Mouse (Mus musculus) gastrocnemius, postnatal 14 days (tissue): ENCODE measurements around the gene Olfr547. TPM values are rescaled to one million over a fixed set of nuclear protein-coding genes. Genes with fewer than 3 reads are reported as not detected.
A peak's percentile ranks its signal among the peaks of the same experiment; 100 is the strongest.

Source experiments
- DNase-seq: peaks from one replicate; pipeline ENCODE4 v3.0.0; 2021; ENCODE audit warnings: mixed read lengths
- intact Hi-C: fragments of 180-260 bp; cut with DNase I; formaldehyde crosslinking; loops from one replicate; pipeline ENCODE4 v1.15.1; 2025; ENCODE audit warnings: low total_unique reads
- total RNA-seq, 2 experiments: library from RNA; stranded (reverse); gene quantifications; 2 replicates each; pipeline ENCODE4 v1.2.3; 2021

Olfr547 gene
- total RNA-seq, 2 experiments from 2014 or later: not detected

GRCm38 (mm10) chr7:102553279-102553678 is 18.7 kb downstream of the Olfr547 start:
- DNase-seq: no peak
- intact Hi-C loops: no loop called here

GRCm38 (mm10) chr7:102564999-102565997 is 30.7 kb downstream of the Olfr547 start, which contains the start of gene Trim21:
TSS of gene Trim21 (minus strand) at chr7:102565486.
- intact Hi-C loops: no loop called here
- peak; percentile 84 for DNase-seq

- intact Hi-C loops: no loop called here
- no peak for DNase-seq
Measured at GRCm38 (mm10) chr7:102566219-102566618, 31.7 kb downstream of the Olfr547 start.

GRCm38 (mm10) chr7:102571142-102571541 is 36.6 kb downstream of the Olfr547 start, which contains the start of gene Olfr550:
TSS of gene Olfr550 (plus strand) at chr7:102571442.
- DNase-seq: no peak
- intact Hi-C loops: no loop called here

GRCm38 (mm10) chr7:102573174-102573830 is 38.8 kb downstream of the Olfr547 start:
- no peak for DNase-seq
- intact Hi-C loops: no loop called here

- intact Hi-C loops: no loop called here
- no peak for DNase-seq
Measured at GRCm38 (mm10) chr7:102575998-102576397, 41.4 kb downstream of the Olfr547 start.

Other genes with a start within 250 kb of the Olfr547 start
- 10 to 100 TPM; 14.7 to 17.0 TPM for gene Rrm1, start 93.1 kb upstream of the Olfr547 start, total RNA-seq
- not detected for gene Olfr543, start 53.1 kb upstream of the Olfr547 start, total RNA-seq
- gene Olfr544, start 46.4 kb upstream of the Olfr547 start, total RNA-seq: not detected
- gene Olfr545, start 35.2 kb upstream of the Olfr547 start, total RNA-seq: not detected
- not detected for gene Olfr548-ps1, start 6.1 kb downstream of the Olfr547 start, total RNA-seq
- gene Olfr549, start 15.1 kb downstream of the Olfr547 start, total RNA-seq: not detected
- gene Trim21, start 30.7 kb downstream of the Olfr547 start, total RNA-seq: 1 to 10 TPM; 3.5 to 3.7 TPM
- gene Olfr550, start 36.7 kb downstream of the Olfr547 start, total RNA-seq: under 1 TPM; 0.14 to 0.22 TPM
- not detected for gene Olfr551, start 57.1 kb downstream of the Olfr547 start, total RNA-seq
- under 1 TPM in 1 of 2 experiments, not detected in 1; 0.16 TPM for gene Olfr552, start 63.0 kb downstream of the Olfr547 start, total RNA-seq
- not detected for gene Olfr553, start 83.5 kb downstream of the Olfr547 start, total RNA-seq
- gene Olfr554, start 103.7 kb downstream of the Olfr547 start, total RNA-seq: not detected
- not detected for gene Olfr555, start 124.1 kb downstream of the Olfr547 start, total RNA-seq
- not detected for gene Olfr556, start 130.2 kb downstream of the Olfr547 start, total RNA-seq
- 1 to 10 TPM; 4.0 to 4.2 TPM for gene Trim68, start 152.6 kb downstream of the Olfr547 start, total RNA-seq
- not detected for gene Olfr557, start 161.2 kb downstream of the Olfr547 start, total RNA-seq
- gene Olfr558, start 167.5 kb downstream of the Olfr547 start, total RNA-seq: 1 to 10 TPM; 2.5 to 2.6 TPM
- not detected for gene Olfr33, start 184.3 kb downstream of the Olfr547 start, total RNA-seq
- not detected for gene Olfr559, start 192.7 kb downstream of the Olfr547 start, total RNA-seq
- gene Olfr560, start 224.6 kb downstream of the Olfr547 start, total RNA-seq: not detected
- gene Olfr78, start 224.7 kb downstream of the Olfr547 start, total RNA-seq: under 1 TPM; 0.66 to 0.69 TPM
- gene Olfr561, start 236.5 kb downstream of the Olfr547 start, total RNA-seq: not detected